Mouse (Mus musculus) neutrophil, adult 5-6 weeks (primary cell): ENCODE measurements around the gene Cfap58. TPM values are rescaled to one million over a fixed set of nuclear protein-coding genes. Genes with fewer than 3 reads are reported as not detected.

ENCODE experiments used
- ATAC-seq: fragments of 151-379, 151-347 bp; 2 replicates; pipeline ENCODE4 v1.8.0; 2017; ENCODE audit warnings: mild to moderate bottlenecking, moderate TSS enrichment; ENCODE audit not compliant: insufficient number of reproducible peaks, poor library complexity, low FRiP score, severe bottlenecking; ENCODE audit errors: extremely low read depth
- total RNA-seq: library from RNA; stranded (forward); fragments of 200-1000 nt; gene quantifications from 2 replicates; pipeline ENCODE4 v1.2.3, GENCODE M21; 2017

Gene Cfap58
- total RNA-seq, 1 experiment from 2014 or later: not detected

- no peak for ATAC-seq
These were observed 85.3 kb downstream of the Cfap58 start for GRCm38 (mm10) chr19:48022763-48023162.

DNA sequence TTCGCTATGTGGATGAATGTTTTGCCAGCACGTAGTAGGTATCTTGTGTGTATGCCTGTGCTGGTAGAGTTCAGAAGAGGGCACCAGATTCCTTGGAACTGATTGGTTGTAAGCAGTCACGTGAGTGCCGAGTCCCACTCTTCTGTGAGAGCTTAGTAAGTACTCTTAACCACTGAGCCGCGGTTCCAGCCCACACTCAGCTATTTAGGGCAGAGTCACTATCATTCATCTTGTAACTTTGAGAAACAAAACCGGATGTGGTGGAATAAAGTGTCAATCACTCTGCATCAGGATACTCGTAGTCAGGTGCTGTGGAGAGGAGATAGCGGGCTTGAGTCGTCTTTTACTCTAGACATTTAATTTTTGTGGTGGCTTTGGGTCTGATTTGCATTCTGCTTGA is 86.3 kb downstream of the Cfap58 start:
- no peak for ATAC-seq

- no peak for ATAC-seq
These were observed 87.9 kb downstream of the Cfap58 start for GRCm38 (mm10) chr19:48025366-48025765.

DNA sequence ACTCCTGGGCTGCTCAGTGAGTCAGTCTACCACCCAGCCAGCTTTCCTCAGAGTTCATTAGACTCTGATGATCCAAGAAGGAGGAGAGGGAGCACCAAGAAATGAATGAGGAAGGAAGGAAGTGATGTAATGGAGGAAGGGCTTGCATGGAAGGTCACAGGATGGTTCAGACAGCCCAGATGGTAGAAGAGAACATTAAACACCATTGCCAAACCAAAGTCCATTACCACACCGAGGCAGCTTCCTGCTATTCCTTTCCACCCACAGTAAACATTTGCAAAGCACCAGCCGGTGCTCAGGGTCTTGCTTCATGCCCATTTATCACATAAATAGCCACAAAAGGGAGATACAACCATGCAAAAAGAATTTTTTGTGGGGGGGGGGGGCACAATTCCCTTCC is 89.4 kb downstream of the Cfap58 start:
- ATAC-seq: no peak

DNA sequence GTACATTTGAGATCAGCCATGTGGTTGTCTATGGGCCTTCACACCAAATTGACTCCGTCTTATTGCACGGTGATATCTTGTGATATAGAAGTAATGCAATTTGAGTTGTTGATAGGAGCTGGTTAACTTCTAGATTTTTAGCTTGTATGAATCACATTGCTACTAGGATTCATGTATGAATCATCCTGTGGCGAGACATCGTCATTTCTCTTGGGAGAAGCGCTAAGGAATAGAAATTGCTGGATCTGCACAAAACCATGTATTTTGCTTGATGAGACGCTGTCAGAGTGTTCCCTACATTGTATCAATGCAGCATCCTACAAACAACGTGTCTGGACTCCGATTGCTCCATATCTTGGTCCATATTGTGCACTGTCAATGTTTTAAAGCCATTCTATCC is 102.1 kb downstream of the Cfap58 start:
- ATAC-seq: no peak

- no peak for ATAC-seq
These were observed 109.8 kb downstream of the Cfap58 start for GRCm38 (mm10) chr19:48047315-48047714.

GRCm38 (mm10) chr19:48049361-48049760 is 111.9 kb downstream of the Cfap58 start:
- ATAC-seq: no peak

GRCm38 (mm10) chr19:48063289-48063688 is 125.8 kb downstream of the Cfap58 start:
- no peak for ATAC-seq

DNA sequence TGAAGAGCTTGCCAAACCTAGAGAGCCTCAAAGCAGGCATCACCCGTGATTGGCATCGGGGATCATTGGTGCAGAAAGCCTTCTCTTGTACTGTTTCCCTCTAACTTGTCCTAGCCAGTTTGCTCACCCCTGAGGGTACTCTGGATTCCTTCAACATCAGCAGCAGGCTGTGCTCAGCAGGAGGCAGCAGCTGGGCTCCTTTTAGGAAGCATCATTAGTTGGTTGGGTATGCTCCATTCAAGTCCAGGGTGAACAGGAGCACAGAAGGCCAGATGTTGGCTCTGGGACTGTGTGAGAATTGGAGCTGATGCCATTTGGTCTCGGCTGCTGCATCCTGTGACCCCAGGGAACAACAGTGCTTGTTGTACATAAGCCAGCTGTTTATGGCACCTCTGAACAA is 142.2 kb downstream of the Cfap58 start:
- no peak for ATAC-seq

DNA sequence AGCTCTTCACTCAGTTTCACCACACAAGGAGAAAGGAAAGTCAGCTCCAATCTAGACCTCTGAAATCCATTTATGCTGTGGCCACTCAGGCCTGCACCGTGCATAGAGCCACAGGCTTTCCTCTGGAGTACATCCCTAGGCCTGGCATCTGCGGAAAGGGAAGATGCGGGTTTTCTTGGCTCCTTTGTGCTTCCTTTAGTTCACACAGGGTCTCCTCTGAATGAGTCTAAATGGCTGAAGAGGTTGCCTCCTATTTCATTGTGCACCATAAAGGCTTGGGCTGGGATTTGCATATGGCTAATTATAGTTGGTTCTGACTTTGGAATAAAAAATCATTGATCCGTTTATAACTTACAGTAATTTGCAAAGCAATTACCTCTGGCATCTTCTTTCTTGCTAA is 144.0 kb downstream of the Cfap58 start:
- no peak for ATAC-seq

Other genes with a start within 250 kb of the Cfap58 start
- not detected in 2 replicates for gene Col17a1, start 245.6 kb upstream of the Cfap58 start, total RNA-seq
- gene Sfr1, start 206.0 kb upstream of the Cfap58 start, total RNA-seq: 128 and 139 TPM in 2 replicates
- gene Gsto1, start 82.7 kb upstream of the Cfap58 start, total RNA-seq: 117 and 147 TPM in 2 replicates
- 1.9 TPM in 1 of 2 replicates, not detected in the other for gene Gsto2, start 72.1 kb upstream of the Cfap58 start, total RNA-seq
- 0.23 and 0.49 TPM in 2 replicates for gene Cfap43, start 18.4 kb upstream of the Cfap58 start, total RNA-seq
- gene Itprip, start 18.4 kb upstream of the Cfap58 start, total RNA-seq: 74.8 and 79.2 TPM in 2 replicates